Mouse (Mus musculus): ENCODE measurements around the gene Arpc1b. TPM values are rescaled to one million over a fixed set of nuclear protein-coding genes. Genes with fewer than 3 reads are reported as not detected.
"Not testable (repeated sequence)": the region's sequence is repeated elsewhere in the genome, so short reads cannot be mapped to it uniquely, and the experiment has no call there.

Arpc1b gene
- 175 and 180 TPM in 2 replicates for polyA plus RNA-seq (2016; fragmentation: Nextera tagmentation; extraction: Ambion mirVana)

DNA sequence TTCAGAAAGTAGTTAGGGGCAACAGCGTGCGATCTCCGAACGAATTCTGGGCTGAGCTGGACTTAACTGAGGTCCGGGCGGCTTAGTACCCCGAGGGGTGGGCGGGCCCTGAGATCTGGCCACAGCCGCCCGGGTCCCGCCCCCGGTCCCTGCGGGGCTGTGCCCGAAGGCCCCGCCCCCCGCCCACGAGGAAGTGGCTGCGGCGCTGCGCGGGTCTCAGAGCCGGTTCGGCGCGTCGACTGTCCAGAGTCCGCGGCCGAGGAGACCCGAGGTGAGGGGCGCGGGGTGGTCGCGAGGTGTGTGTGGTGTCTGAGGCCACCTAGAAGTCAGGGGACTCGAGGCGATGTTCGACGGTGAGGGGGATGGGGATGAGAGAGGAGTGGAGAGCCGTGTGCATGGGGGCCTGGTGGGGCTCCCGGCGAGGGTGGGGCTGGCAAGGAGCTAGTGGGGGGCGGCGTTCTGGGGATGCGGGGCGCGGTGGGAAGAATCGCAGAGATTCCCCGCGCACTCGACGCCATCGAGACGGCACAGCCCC lies at the start of gene Arpc1b:
Gene Arpc1b, plus strand, starts transcription at position 145 of the 535 bp plus-strand sequence.
- WGBS (ENCODE audit: insufficient replicate concordance) = under 1% methylated on average over 41 of the region's 53 CpGs
- peak within 1 kb of the TSS; percentile 73 for H3K9ac ChIP-seq
- H3K4me2 ChIP-seq = peak within 1 kb of the TSS; percentile 97
- H3K27ac ChIP-seq = peak within 1 kb of the TSS; percentile 50
- H3K27me3 ChIP-seq (replicated peaks) = no peaks in the 10 kb centered on the region
- H3K4me3 ChIP-seq = peak within 1 kb of the TSS; percentile 72
- peak; percentile 71 for ATAC-seq
- peaks cover 2% of the 10 kb centered on the region for H3K9me3 ChIP-seq (replicated peaks)
- H3K4me1 ChIP-seq = peaks cover 60% of the 10 kb centered on the region
- peaks cover 37% of the 10 kb centered on the region for H3K36me3 ChIP-seq

DNA sequence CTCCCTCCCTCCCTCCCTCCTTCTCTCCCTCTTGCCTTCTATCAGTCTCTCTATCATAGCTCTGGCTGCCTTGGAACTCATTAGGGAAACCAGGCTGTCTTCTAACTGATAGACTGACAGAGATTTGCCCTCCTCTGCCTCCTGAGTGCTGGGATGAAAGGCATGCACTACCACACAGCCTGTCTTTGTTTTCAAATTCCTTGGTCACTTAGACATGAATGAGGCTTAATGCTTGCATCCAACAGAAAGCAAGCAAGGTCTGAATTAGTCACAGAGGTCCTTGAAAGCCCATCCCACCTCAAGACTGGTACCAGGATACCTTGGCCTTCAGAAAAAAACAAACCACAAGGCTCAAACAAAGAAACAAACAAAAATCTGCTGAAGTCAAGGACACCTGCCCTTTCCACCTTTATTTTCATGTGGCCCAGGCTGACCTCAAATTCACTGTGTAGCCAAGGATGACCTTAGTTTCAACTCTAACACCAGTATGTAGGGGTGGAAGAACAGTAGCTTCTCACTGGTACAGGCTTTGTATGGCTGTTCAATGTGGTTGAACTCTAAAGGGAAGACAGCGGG lies 49.2 kb upstream of the Arpc1b start:
- no peak overlapping the region for H3K9ac ChIP-seq
- no peak for ATAC-seq

DNA sequence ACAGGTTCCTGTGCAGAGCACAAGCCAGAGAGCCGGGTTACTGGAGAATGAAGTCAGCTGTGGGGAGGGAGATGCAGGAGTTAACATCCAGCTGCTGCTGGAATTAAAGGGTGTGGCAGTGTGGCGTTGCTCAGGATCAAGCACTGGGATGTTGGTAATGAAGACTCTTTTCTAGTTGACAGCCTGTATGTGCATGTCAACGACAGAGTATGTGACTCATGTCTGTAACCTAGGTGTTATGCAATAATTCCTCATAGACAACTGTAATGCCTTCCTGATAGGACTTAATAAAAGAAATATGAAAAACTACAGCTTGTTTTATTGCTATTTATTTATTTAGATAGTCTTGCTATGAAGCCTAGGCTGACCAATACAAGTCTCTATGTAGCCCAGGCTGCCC lies 45.2 kb upstream of the Arpc1b start:
- H3K4me3 ChIP-seq = no peak overlapping the region
- no peaks in the 10 kb centered on the region for H3K36me3 ChIP-seq
- ATAC-seq = no peak
- H3K4me1 ChIP-seq = no peaks in the 10 kb centered on the region
- H3K27ac ChIP-seq = no peak overlapping the region
- H3K27me3 ChIP-seq (replicated peaks) = peaks cover 11% of the 10 kb centered on the region; the same call in 1 of the 2 replicates
- no peak overlapping the region for H3K4me2 ChIP-seq
- no peak overlapping the region for H3K9ac ChIP-seq
- 41% methylated on average over 3 of the region's 3 CpGs for WGBS (ENCODE audit: insufficient replicate concordance)
- H3K9me3 ChIP-seq (replicated peaks) = no peaks in the 10 kb centered on the region

More for the DNA sequence above, 49.2 kb upstream of the Arpc1b start:
- no peak overlapping the region for H3K4me2 ChIP-seq
- no peak overlapping the region for H3K27ac ChIP-seq
- H3K4me3 ChIP-seq = no peak overlapping the region
- H3K27me3 ChIP-seq (replicated peaks) = peaks cover 11% of the 10 kb centered on the region; the same call in 1 of the 2 replicates
- WGBS (ENCODE audit: insufficient replicate concordance) = 70% methylated on average over 1 of the region's 1 CpGs
- H3K36me3 ChIP-seq = no peaks in the 10 kb centered on the region
- H3K9me3 ChIP-seq (replicated peaks) = no peaks in the 10 kb centered on the region
- H3K4me1 ChIP-seq = no peaks in the 10 kb centered on the region

DNA sequence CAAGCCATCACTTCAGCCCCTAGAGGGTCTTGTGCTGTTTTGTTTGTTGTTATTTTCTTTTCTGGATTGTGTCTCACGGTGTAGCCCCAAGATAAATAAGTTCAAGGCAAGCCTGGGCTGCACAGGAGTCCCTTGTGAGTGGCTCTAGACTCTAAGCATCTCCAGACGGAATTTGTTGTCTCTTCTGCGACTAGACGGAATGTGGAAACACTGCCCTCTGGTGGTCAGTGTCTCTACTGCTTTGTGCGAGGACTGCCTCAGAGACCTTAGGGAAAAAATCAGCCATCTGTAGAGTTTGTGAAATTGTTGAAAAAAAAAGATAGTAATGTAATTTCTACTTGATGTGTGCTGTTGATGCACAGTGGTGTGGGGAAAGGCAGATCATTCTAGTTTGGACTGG lies 44.3 kb upstream of the Arpc1b start:
- H3K27me3 ChIP-seq (replicated peaks) = peaks cover 11% of the 10 kb centered on the region; the same call in 1 of the 2 replicates
- H3K4me3 ChIP-seq = no peak overlapping the region
- H3K9ac ChIP-seq = no peak overlapping the region
- H3K4me1 ChIP-seq = no peaks in the 10 kb centered on the region
- no peak for ATAC-seq
- no peaks in the 10 kb centered on the region for H3K36me3 ChIP-seq
- H3K27ac ChIP-seq = no peak overlapping the region
- no peak overlapping the region for H3K4me2 ChIP-seq
- 0% methylated on average over 5 of the region's 5 CpGs for WGBS (ENCODE audit: insufficient replicate concordance)
- no peaks in the 10 kb centered on the region for H3K9me3 ChIP-seq (replicated peaks)

DNA sequence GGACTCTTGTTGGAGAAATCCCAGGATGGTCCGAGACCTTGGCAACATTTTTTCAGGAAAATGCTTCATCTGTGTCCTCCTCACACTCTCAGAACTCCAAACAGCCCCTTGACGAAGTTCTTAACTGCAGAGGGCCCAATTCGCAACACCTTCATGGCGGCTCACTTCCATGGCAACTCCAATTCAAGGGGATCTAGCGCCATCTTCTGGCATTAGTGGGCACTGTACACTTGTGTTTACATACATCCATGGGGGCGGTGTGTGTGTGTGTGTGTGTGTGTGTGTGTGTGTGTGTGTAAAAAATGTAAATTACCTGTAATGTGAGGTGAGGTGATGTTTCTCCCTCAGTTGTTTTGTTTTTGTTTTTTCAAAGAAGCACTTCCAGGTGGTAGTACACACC lies 42.7 kb upstream of the Arpc1b start:
- H3K27me3 ChIP-seq (replicated peaks) = peaks cover 11% of the 10 kb centered on the region; the same call in 1 of the 2 replicates
- H3K27ac ChIP-seq = no peak overlapping the region
- no peaks in the 10 kb centered on the region for H3K4me1 ChIP-seq
- H3K4me3 ChIP-seq = no peak overlapping the region
- no peak overlapping the region for H3K4me2 ChIP-seq
- no peaks in the 10 kb centered on the region for H3K9me3 ChIP-seq (replicated peaks)
- WGBS (ENCODE audit: insufficient replicate concordance) = 42% methylated on average over 6 of the region's 6 CpGs
- no peak overlapping the region for H3K9ac ChIP-seq
- H3K36me3 ChIP-seq = no peaks in the 10 kb centered on the region
- ATAC-seq = no peak

DNA sequence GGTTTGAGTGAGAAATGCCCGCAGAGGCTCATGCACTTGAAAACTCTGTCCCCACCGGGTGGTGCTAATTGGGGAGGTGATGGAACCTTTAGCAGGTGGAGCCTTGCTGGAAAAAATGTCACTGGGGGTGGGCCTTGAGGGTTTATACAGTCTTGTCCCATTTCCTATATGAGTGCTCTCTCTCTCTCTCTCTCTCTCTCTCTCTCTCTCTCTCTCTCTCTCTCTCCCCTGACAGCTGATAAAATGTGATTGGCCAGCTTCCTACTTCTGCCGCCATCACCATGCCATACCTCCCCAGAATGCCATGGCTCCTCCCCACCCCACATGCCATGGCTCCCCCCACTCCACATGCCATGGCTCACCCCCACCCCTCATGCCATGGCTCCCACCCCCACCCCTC lies 38.9 kb upstream of the Arpc1b start:
- WGBS (ENCODE audit: insufficient replicate concordance) = 39% methylated on average over 3 of the region's 3 CpGs
- no peak overlapping the region for H3K27ac ChIP-seq

DNA sequence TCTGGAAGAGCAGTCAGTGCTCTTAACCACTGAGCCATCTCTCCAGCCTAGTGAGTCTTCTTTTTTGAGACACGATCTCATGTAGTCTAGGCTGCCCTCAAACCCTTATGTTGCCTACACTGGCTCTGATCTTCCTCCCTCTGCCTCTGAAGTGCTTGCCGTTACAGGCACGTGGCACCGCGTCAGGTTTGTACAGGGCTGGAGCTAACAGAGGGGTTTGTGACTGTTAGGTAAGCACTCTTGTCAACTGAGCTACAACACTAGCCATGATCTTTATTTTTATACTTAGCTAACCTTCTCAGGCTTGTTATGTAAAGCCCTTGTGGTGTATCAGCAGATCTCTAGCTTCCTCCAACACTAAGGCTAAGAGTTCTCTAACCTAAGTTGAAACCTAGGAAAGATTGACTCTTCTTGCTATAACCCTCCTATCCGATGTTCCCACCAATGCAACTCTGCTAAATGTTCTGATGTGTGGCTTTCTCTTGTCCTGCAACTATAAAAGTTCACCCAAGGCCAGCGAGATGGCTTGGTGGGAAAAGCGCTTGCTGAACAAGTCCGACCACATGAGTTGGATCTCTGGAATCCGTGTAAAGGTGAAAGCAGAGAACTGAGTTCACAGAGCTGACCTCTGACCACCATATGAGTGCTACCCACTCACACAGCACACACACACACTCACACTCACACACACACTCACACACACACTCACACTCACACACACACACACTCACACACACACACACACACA lies 32.0 kb upstream of the Arpc1b start:
- no peak for ATAC-seq
- H3K36me3 ChIP-seq = peaks cover 11% of the 10 kb centered on the region
- H3K4me3 ChIP-seq = no peak overlapping the region
- H3K27ac ChIP-seq = no peak overlapping the region
- peaks cover 26% of the 10 kb centered on the region for H3K4me1 ChIP-seq
- H3K27me3 ChIP-seq (replicated peaks) = no peaks in the 10 kb centered on the region
- 79% methylated on average over 10 of the region's 10 CpGs for WGBS (ENCODE audit: insufficient replicate concordance)
- no peak overlapping the region for H3K9ac ChIP-seq
- H3K4me2 ChIP-seq = no peak overlapping the region
- no peaks in the 10 kb centered on the region for H3K9me3 ChIP-seq (replicated peaks)

More for the DNA sequence above, 38.9 kb upstream of the Arpc1b start:
- Histone ChIP-seq H3K4me3 (no peak overlapping the region), H3K36me3 (no peaks in the 10 kb centered on the region), H3K4me1 (no peaks in the 10 kb centered on the region), H3K27me3 (replicated peaks) (no peaks in the 10 kb centered on the region), H3K9me3 (replicated peaks) (no peaks in the 10 kb centered on the region), H3K9ac (no peak overlapping the region), H3K4me2 (no peak overlapping the region)
- no peak for ATAC-seq

DNA sequence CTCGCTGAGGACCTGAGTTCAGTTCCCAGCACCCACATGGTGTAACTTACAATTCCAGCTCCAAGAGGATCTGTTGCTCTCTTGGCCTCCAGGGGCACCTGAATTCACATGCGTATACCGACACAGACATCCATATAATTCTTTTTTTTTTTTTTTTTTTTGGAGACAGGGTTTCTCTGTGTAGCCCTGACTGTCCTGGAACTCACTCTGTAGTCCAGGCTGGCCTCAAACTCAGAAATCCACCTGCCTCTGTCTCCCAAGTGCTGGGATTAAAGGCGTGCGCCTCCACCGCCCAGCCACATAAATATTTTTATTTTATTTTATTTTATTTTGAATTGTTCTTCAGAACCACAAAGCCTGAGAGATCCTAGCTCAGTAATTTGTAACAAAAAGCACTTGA lies 30.8 kb upstream of the Arpc1b start:
- peaks cover 26% of the 10 kb centered on the region for H3K4me1 ChIP-seq
- peak overlapping the region; percentile 91 for H3K9ac ChIP-seq
- H3K9me3 ChIP-seq (replicated peaks); H3K27me3 ChIP-seq (replicated peaks); ATAC-seq: not testable (repeated sequence)
- H3K4me3 ChIP-seq = peak overlapping the region; percentile 78
- peaks cover 20% of the 10 kb centered on the region for H3K36me3 ChIP-seq
- peak overlapping the region; percentile 69 for H3K27ac ChIP-seq
- 41% methylated on average over 6 of the region's 6 CpGs for WGBS (ENCODE audit: insufficient replicate concordance)
- peak overlapping the region; percentile 84 for H3K4me2 ChIP-seq

DNA sequence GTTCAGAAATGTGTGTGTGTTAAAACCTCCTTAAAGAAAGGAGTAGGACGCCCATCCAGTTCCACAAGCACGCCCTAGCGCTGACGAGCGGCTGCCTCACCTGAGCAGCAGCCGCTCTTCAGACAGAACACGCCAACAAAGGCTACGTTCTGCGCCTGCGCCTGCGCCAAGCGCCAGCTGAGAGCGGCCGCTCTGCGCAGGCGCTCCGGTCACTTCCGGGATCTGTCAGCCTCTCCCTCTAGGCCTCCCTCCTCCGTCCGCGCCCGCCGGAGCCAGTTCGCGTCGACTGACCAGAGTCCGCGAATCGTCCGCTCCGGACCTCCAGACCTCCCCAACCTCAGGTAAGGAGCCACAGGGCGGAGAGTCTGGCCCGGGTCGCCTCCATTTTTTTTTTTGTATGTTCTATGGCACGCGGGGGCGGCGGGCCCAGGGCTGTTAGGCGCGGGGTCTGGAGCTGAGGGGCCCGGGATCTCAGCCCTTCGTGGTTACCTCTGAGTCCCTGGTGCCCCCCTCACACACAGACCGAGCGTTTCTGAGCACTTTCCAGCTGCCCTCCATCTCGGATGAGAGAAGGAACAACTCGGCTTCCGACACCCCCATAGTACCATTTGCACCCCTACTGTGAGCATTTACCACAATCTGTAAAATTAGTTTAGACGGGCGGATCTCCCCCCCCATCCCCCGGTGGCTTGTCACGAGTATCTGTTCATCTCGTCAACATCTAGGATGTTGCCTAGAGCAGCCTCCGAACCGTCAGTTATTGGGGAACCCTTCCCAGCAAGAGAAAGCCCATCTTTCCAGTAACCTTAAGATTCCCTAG lies 30.2 kb upstream of the Arpc1b start, which contains the start of the genes Arpc1a and Kpna7:
Gene Arpc1a, plus strand, starts transcription at position 199 of the 820 bp plus-strand sequence.
Gene Kpna7, minus strand, starts transcription at position 399 of the 820 bp plus-strand sequence.
- Histone ChIP-seq H3K4me3 (peak within 1 kb of the TSS; percentile 78), H3K4me2 (peak within 1 kb of the TSS; percentile 84), H3K27me3 (replicated peaks) (no peaks in the 10 kb centered on the region), H3K9me3 (replicated peaks) (no peaks in the 10 kb centered on the region), H3K9ac (peak within 1 kb of the TSS; percentile 91), H3K27ac (peak within 1 kb of the TSS; percentile 77), H3K36me3 (peaks cover 25% of the 10 kb centered on the region), H3K4me1 (peaks cover 26% of the 10 kb centered on the region)
- peak; percentile 99 for ATAC-seq
- under 1% methylated on average over 54 of the region's 54 CpGs for WGBS (ENCODE audit: insufficient replicate concordance)

DNA sequence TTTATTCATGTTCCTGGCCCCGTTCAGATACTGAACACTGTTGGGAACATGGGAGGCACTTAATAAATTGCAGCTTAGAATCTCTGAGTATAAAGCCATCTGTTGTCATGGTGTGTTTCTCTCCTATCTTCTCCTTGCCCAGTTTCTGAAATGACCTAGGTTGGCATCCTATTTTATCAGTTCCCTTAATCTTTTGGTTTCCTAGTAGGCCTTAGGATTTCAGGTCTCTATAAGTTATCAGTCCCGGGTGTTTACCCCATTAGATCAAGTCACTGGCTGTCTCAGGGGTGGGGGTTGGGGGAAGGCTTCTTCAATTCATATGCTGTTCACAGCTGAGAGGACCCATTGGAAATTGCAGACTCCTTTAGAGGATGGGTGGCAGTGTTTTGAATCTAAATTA lies 29.2 kb upstream of the Arpc1b start:
- WGBS (ENCODE audit: insufficient replicate concordance) = 40% methylated on average over 2 of the region's 2 CpGs
- H3K9me3 ChIP-seq (replicated peaks) = no peaks in the 10 kb centered on the region

DNA sequence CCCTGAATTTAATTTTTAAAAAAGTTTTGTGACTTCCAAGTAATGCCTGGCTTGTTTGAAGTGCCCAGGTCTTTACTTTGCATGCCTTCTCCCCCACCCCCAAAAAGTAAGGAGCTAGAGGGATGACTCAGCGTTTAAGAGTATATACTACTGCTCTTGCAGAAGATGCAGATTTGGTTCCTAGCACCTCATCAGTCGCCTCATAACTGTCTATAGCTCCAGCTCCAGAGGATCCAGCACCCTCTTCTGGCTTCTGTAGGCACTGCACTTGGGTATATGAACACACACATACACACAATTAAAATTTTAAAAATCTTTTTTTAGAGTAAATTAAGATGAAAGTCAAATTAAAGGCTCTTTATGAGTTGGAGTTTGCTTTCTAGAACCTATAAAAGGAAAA lies 25.8 kb upstream of the Arpc1b start:
- no peak overlapping the region for H3K4me3 ChIP-seq
- H3K9ac ChIP-seq = no peak overlapping the region
- peaks cover 34% of the 10 kb centered on the region for H3K4me1 ChIP-seq
- no peak for ATAC-seq
- H3K4me2 ChIP-seq = no peak overlapping the region
- no peak overlapping the region for H3K27ac ChIP-seq
- peaks cover 56% of the 10 kb centered on the region for H3K36me3 ChIP-seq
- 87% methylated on average over 2 of the region's 2 CpGs for WGBS (ENCODE audit: insufficient replicate concordance)
- H3K27me3 ChIP-seq (replicated peaks) = no peaks in the 10 kb centered on the region
- H3K9me3 ChIP-seq (replicated peaks) = no peaks in the 10 kb centered on the region

More for the DNA sequence above, 29.2 kb upstream of the Arpc1b start:
- Histone ChIP-seq H3K4me2 (peak overlapping the region; percentile 84), H3K27me3 (replicated peaks) (no peaks in the 10 kb centered on the region), H3K9ac (peak overlapping the region; percentile 91), H3K27ac (0 out of 2 replicates have a peak overlapping the region, but pooled peaks have one; percentile 22), H3K4me1 (peaks cover 31% of the 10 kb centered on the region), H3K4me3 (peak overlapping the region; percentile 78), H3K36me3 (peaks cover 30% of the 10 kb centered on the region)
- ATAC-seq = no peak

Measured in liver, embryonic 12.5 days (tissue).